Mouse (Mus musculus) hindbrain, embryonic 16.5 days (tissue): ENCODE measurements at regions not wholly inside any gene's neighbourhood (a gene's known extent, or its start where the extent isn't known, plus 50 kb on each side); places are given as distances from the start of the nearest gene placed in this dataset.

ENCODE experiments used
- ATAC-seq: fragments of 200-750 bp; cut with Nextera tagmentation; 2 replicates; pipeline ENCODE4 v1.8.0; 2017; ENCODE audit warnings: moderate TSS enrichment, moderate library complexity
- H3K27ac ChIP-seq: fragments of 300-500 bp; sonication (generic); 2 replicates; pipeline ENCODE4 v1.5.1; 2014; ENCODE audit warnings: low read depth, mild to moderate bottlenecking, control low read depth, low read length, moderate library complexity
- H3K27me3 ChIP-seq: fragments of 300-500 bp; sonication (generic); replicated peaks from 2 replicates; pipeline ENCODE4 v1.6.1; 2014; ENCODE audit warnings: low read length; ENCODE audit not compliant: control insufficient read depth, insufficient read depth
- H3K36me3 ChIP-seq: fragments of 300-500 bp; sonication (generic); 2 replicates; pipeline ENCODE4 v1.6.1; 2014; ENCODE audit warnings: mild to moderate bottlenecking, low read length, moderate library complexity, mixed read lengths; ENCODE audit not compliant: control insufficient read depth, insufficient read depth
- H3K4me1 ChIP-seq: fragments of 300-500 bp; sonication (generic); 2 replicates; pipeline ENCODE4 v1.6.1; 2014; ENCODE audit warnings: low read depth, low read length; ENCODE audit not compliant: control insufficient read depth, insufficient read depth
- H3K4me2 ChIP-seq: fragments of 300-500 bp; sonication (generic); 2 replicates; pipeline ENCODE4 v1.6.1; 2014; ENCODE audit warnings: mild to moderate bottlenecking, low read length, control low read depth, moderate library complexity
- H3K4me3 ChIP-seq: fragments of 300-500 bp; sonication (generic); 2 replicates; pipeline ENCODE4 v1.5.1; 2014; ENCODE audit warnings: mild to moderate bottlenecking, low read length, control low read depth, moderate library complexity
- H3K9ac ChIP-seq: fragments of 300-500 bp; sonication (generic); 2 replicates; pipeline ENCODE4 v1.6.1; 2014; ENCODE audit warnings: low read depth, mild to moderate bottlenecking, control low read depth, low read length, moderate library complexity
- H3K9me3 ChIP-seq: fragments of 300-500 bp; sonication (generic); 2 replicates; pipeline ENCODE4 v1.6.1; 2014; ENCODE audit warnings: mild to moderate bottlenecking, low read length, moderate library complexity; ENCODE audit not compliant: control insufficient read depth
- WGBS: fragments of 180-500 bp; shearing (Covaris S2); extraction: QIAGEN DNeasy Blood & Tissue Kit; methylation state at CpG from one replicate; pipeline ENCODE4 v1.1.7; 2014; 5-methylcytosine and 5-hydroxymethylcytosine counted together

DNA sequence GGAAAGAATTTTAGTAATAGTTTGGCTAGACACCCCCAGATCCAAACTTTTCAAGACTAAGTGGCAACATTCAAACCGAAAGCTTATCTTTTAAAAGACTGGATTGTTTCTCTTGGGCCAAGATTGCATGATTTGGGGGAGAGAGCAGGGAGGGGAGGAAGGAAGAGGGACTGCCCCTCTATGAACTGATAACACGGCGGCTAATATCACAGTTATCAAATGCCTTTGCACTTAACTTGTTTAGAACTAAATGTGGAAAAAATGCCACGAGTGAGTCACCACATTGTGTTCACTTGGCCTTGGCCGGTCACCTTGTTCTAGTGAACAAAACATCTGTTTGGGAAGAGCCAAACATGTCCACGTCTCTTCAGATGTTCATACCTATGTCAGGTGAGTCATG lies 92.3 kb downstream of the Tes start:
- Histone ChIP-seq H3K4me3 (no peak overlapping the region), H3K9ac (no peak overlapping the region), H3K36me3 (no peaks in the 10 kb centered on the region), H3K4me2 (no peak overlapping the region), H3K27me3 (no peaks in the 10 kb centered on the region), H3K4me1 (no peaks in the 10 kb centered on the region), H3K9me3 (no peaks in the 10 kb centered on the region), H3K27ac (no peak overlapping the region)
- no peak for ATAC-seq
- WGBS = 86% methylated on average over 6 of the region's 6 CpGs

DNA sequence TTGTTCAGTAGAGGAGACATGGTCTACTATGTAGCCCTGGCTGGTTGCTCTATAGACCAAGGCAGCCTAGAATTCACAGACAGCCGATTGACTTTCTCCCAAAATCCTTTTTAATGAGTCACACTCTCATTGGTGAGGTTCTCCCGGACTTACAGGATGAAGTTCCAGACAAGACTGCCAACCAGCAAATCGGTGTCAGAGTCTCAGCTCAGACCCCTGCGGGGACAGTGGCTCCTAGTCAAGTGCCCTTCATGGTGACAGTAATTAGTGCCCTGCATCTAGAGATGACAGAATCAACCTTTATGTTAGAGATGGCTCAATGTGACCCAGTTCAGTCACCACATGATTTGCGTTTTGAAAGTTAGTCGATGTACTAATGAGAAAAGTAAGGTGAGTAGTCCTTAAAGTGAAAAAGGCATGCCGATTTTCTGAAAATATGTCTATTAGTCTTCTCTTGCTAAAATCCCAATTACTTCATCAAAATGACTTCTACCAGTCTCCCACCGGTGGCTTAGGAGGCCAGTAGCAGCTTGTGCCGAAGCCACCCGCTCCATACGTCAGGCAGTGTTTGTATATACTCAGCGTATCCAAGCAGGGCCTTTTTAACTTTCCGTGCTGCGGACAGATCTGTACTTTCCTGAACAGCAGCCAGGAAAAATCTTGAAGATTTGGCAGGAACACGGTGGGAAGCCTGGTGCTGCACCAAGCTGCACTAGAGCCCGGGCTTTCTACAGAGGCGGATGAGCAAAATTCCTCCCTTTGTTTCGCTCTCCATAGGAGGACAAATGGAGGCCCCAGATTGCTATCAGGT lies 105.2 kb downstream of the Tes start:
- peak; percentile 71 for ATAC-seq
- Histone ChIP-seq H3K4me1 (peaks cover 16% of the 10 kb centered on the region), H3K4me2 (peak overlapping the region; percentile 38), H3K36me3 (no peaks in the 10 kb centered on the region), H3K27me3 (no peaks in the 10 kb centered on the region), H3K4me3 (peak overlapping the region; percentile 15), H3K27ac (peak overlapping the region; percentile 71), H3K9me3 (no peaks in the 10 kb centered on the region), H3K9ac (peak overlapping the region; percentile 27; the same call in 1 of the 2 replicates)
- 29% methylated on average over 18 of the region's 18 CpGs for WGBS

DNA sequence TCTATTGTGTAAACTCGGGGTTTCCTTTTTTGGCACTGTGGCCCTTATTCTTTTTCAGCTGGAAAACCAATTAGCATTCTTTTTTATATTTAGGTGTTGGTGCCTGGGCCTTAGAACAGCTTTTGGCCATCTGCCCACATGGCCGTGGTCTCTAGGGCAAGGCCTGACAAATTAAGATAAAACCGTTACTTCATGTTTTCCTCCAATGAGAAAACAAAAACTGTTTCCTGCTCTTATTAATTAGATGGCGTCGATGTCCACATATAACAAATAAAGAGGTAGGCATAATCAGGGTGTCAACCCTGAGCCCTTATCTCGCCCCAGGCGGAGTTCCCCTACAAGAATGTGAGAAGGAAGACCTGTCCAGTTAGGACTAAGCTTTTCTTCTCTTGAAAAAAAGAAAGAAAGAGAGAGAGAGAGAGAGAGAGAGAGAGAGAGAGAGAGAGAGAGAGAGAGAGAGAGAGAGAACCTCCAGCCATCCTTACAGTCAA lies 105.9 kb downstream of the Tes start:
- H3K4me1 ChIP-seq = peaks cover 16% of the 10 kb centered on the region
- H3K9me3 ChIP-seq = no peaks in the 10 kb centered on the region
- H3K36me3 ChIP-seq = no peaks in the 10 kb centered on the region
- 27% methylated on average over 7 of the region's 7 CpGs for WGBS
- peak overlapping the region; percentile 27 for H3K9ac ChIP-seq
- H3K4me2 ChIP-seq = peak overlapping the region; percentile 38
- peak overlapping the region; percentile 15; the same call in 1 of the 2 replicates for H3K4me3 ChIP-seq
- peak; percentile 28 for ATAC-seq
- H3K27me3 ChIP-seq = no peaks in the 10 kb centered on the region
- peak overlapping the region; percentile 71 for H3K27ac ChIP-seq

DNA sequence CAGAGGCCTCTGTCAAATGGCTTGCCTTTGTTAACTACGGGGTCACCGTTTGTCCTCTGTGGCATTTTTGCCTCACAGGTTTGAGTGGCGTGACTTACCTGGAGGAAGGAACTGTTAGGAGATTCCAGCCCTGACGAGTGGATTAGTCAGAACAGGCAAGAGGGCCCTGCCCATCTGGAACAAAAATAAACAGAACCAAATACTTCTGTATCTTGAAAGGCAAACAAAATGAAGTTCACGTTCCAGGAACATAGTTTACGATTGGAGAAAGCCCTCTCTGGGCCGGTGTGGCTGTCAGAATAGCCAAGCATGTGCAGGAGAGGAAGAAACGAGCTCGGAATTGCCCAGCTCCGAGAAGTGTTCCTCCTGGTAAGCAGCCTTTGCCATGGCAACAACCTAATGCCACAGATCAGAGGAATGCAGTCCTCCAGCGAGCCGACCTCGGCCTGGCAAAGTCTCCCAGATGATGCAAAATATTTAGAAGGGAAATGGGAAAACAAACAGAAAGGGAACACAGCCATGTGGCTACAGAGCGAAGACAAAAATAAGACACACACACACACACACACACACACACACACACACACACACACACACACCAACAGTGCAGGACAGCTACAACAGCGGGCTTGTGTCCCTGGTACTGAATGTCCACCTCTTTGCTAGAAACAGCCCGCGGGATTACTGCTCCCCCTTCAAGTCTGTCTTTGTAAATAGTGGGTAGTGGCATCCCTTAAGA lies 106.5 kb downstream of the Tes start:
- peak; percentile 92 for ATAC-seq
- H3K27ac ChIP-seq = peak overlapping the region; percentile 71
- 9% methylated on average over 17 of the region's 17 CpGs for whole genome bisulfite sequencing
- H3K4me1 ChIP-seq = peaks cover 16% of the 10 kb centered on the region
- H3K9me3 ChIP-seq = no peaks in the 10 kb centered on the region
- H3K4me2 ChIP-seq = peak overlapping the region; percentile 38
- H3K9ac ChIP-seq = peak overlapping the region; percentile 27; the same call in 1 of the 2 replicates
- no peaks in the 10 kb centered on the region for H3K27me3 ChIP-seq
- no peaks in the 10 kb centered on the region for H3K36me3 ChIP-seq
- H3K4me3 ChIP-seq = peak overlapping the region; percentile 14; the same call in 1 of the 2 replicates

DNA sequence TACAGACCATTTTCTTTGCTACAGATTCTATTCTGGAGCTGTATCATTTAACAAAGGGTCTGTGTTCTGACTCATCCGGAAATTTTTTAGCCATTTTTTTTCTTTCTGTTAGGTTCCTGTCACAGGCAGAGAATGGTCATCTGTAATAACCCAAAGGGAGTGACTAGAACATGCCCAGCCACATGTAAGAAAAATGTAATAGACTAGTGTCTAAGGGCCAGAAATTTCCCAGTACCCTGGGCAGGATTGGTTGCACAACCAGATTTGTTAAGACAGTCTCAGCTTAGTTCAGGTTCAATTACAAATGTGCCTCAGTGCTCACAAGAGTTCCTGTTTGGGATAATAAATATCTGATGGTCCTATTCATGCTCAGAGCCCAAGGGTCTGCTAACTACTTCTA lies 107.1 kb downstream of the Tes start:
- no peak for ATAC-seq
- H3K9ac ChIP-seq = no peak overlapping the region

DNA sequence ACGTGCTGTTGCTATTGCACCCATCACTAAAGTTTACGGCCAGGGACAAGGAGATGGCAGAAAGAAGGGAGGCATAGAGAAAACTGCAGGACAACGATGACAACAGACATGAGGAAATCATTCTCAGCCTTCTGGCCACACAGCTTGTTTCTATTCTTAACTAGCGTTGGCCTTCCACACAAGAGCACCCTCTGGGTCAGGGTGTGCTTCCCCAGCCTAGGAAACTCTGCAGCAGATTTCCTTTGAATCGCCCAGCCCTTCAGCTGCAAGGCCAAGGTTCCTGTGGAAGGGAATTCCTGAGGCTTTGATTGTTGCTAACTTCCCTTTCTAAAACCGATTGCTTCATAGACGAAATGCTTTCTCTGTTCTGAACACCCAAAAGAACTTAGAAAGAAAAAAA lies 103.8 kb upstream of the Cav2 start:
- Histone ChIP-seq H3K9ac (no peak overlapping the region), H3K4me2 (no peak overlapping the region), H3K27me3 (no peaks in the 10 kb centered on the region), H3K9me3 (no peaks in the 10 kb centered on the region), H3K27ac (no peak overlapping the region), H3K4me1 (no peaks in the 10 kb centered on the region), H3K36me3 (no peaks in the 10 kb centered on the region), H3K4me3 (no peak overlapping the region)
- WGBS = 75% methylated on average over 7 of the region's 7 CpGs
- no peak for ATAC-seq

More for the DNA sequence above, 107.1 kb downstream of the Tes start:
- no peaks in the 10 kb centered on the region for H3K27me3 ChIP-seq
- H3K36me3 ChIP-seq = no peaks in the 10 kb centered on the region
- H3K9me3 ChIP-seq = no peaks in the 10 kb centered on the region
- H3K27ac ChIP-seq = peak overlapping the region; percentile 71
- H3K4me2 ChIP-seq = peak overlapping the region; percentile 38; the same call in 1 of the 2 replicates
- no peak overlapping the region for H3K4me3 ChIP-seq
- 27% methylated on average over 1 of the region's 1 CpGs for WGBS
- H3K4me1 ChIP-seq = peaks cover 16% of the 10 kb centered on the region

DNA sequence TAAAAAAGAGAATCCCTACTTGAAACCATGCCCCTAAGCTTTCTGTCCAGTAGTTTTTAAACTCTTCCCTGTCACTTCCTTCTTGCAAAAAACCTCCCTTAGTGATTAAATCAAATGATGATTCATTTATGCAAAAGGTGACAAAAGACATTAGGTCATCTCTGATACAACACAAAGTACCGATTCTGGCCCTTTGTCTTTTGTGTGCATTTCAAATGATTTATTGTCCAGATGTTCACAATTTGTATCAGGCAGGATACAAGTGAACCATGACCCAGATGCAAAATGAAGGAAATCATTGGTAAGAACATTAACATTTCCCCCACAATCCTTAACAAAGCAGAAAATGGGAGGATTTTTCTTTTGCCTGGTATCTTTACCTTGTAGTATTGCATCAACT lies 101.5 kb upstream of the Cav2 start:
- H3K4me3 ChIP-seq = no peak overlapping the region
- no peaks in the 10 kb centered on the region for H3K4me1 ChIP-seq
- H3K9me3 ChIP-seq = no peaks in the 10 kb centered on the region
- H3K36me3 ChIP-seq = no peaks in the 10 kb centered on the region
- no peak overlapping the region for H3K27ac ChIP-seq
- H3K27me3 ChIP-seq = no peaks in the 10 kb centered on the region
- H3K9ac ChIP-seq = no peak overlapping the region
- no peak overlapping the region for H3K4me2 ChIP-seq
- 53% methylated on average over 1 of the region's 1 CpGs for WGBS
- ATAC-seq = no peak

DNA sequence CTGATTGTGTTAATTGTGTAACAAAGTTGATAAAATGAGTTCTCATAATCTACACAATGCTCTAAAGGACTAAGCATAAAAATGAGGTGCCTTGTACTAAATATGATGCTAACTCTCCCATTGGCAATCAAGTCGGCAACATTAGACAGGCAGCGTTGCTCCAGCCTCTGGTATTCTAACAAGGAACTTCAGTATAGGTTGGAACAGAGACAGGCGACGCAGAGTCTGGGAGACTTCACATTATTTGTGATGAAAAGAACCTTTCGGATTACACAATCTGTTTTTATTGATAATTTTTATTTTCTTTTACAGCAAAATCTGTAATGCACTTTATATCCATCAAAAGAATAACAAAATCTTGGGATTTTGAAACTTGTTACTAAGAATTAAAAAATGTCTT lies 94.4 kb upstream of the Cav2 start:
- no peak overlapping the region for H3K4me3 ChIP-seq
- H3K9ac ChIP-seq = no peak overlapping the region
- no peaks in the 10 kb centered on the region for H3K9me3 ChIP-seq
- no peak overlapping the region for H3K4me2 ChIP-seq
- H3K4me1 ChIP-seq = no peaks in the 10 kb centered on the region
- 76% methylated on average over 5 of the region's 5 CpGs for WGBS
- H3K36me3 ChIP-seq = no peaks in the 10 kb centered on the region
- ATAC-seq = no peak
- no peaks in the 10 kb centered on the region for H3K27me3 ChIP-seq
- no peak overlapping the region for H3K27ac ChIP-seq

DNA sequence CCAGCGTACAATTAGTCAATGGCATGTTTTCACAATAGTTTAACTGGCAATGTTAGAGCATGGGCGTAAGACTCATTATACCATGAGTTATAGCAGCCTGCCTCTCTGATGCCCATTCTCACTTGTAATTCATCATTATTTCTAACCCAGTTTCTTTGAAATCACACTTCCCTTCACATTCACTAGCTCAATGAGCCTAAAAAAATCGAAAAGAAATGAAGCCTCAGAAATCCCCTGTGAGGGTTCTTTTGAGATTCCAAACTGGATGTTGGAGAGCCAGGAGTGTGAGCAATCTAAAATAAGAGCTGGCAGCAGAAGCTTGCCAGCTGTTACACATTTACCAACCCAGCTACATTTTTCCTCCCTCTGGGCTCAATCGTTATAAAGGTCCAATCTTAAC lies 93.9 kb upstream of the Cav2 start:
- no peaks in the 10 kb centered on the region for H3K9me3 ChIP-seq

More for the DNA sequence above, 93.9 kb upstream of the Cav2 start:
- peak; percentile 27; the same call in 1 of the 2 replicates for ATAC-seq
- Histone ChIP-seq H3K36me3 (no peaks in the 10 kb centered on the region), H3K9ac (no peak overlapping the region), H3K4me1 (no peaks in the 10 kb centered on the region), H3K27me3 (no peaks in the 10 kb centered on the region), H3K4me2 (no peak overlapping the region), H3K4me3 (no peak overlapping the region), H3K27ac (no peak overlapping the region)
- 48% methylated on average over 4 of the region's 4 CpGs for WGBS
